Mouse (Mus musculus): ENCODE measurements around the gene Ssh1.

The Ssh1 gene

GRCm38 (mm10) chr5:113966452-113967150, 27.1 kb downstream of the Ssh1 start:
- DNase-seq (ENCODE audit: low spot score in 2 of 2): no peak

- no peak for DNase-seq (ENCODE audit: low spot score in 2 of 2)
Observed at GRCm38 (mm10) chr5:113965659-113966185, 28.0 kb downstream of the Ssh1 start.

GRCm38 (mm10) chr5:113964972-113965371, 28.7 kb downstream of the Ssh1 start:
- no peak for DNase-seq (ENCODE audit: low spot score in 2 of 2)

GRCm38 (mm10) chr5:113961776-113962175, 31.9 kb downstream of the Ssh1 start:
- DNase-seq (ENCODE audit: low spot score in 2 of 2): no peak

- no peak for DNase-seq (ENCODE audit: low spot score in 2 of 2)
Observed at GRCm38 (mm10) chr5:113960416-113960815, 33.3 kb downstream of the Ssh1 start.

- DNase-seq (ENCODE audit: low spot score in 2 of 2): no peak
Observed at GRCm38 (mm10) chr5:113959039-113959438, 34.7 kb downstream of the Ssh1 start.

- peak; percentile 73 to 88 for DNase-seq (ENCODE audit: low spot score in 2 of 2)
Observed at GRCm38 (mm10) chr5:113956510-113956909, 37.2 kb downstream of the Ssh1 start.

GRCm38 (mm10) chr5:113955691-113956090, 38.0 kb downstream of the Ssh1 start:
- no peak for DNase-seq (ENCODE audit: low spot score in 2 of 2)

- DNase-seq (ENCODE audit: low spot score in 2 of 2): no peak
Observed at GRCm38 (mm10) chr5:113955281-113955680, 38.4 kb downstream of the Ssh1 start.

GRCm38 (mm10) chr5:113954421-113954820, 39.3 kb downstream of the Ssh1 start:
- peak; percentile 86 to 91 for DNase-seq (ENCODE audit: low spot score in 2 of 2)

- DNase-seq (ENCODE audit: low spot score in 2 of 2): no peak
Observed at GRCm38 (mm10) chr5:113952519-113952918, 41.2 kb downstream of the Ssh1 start.

- DNase-seq (ENCODE audit: low spot score in 2 of 2): no peak
Observed at GRCm38 (mm10) chr5:113951693-113952071, 42.0 kb downstream of the Ssh1 start.

- DNase-seq (ENCODE audit: low spot score in 2 of 2): no peak
Observed at GRCm38 (mm10) chr5:113950786-113951692, 42.7 kb downstream of the Ssh1 start.

- DNase-seq (ENCODE audit: low spot score in 2 of 2): no peak
Observed at GRCm38 (mm10) chr5:113950133-113950532, 43.6 kb downstream of the Ssh1 start.

- no peak for DNase-seq (ENCODE audit: low spot score in 2 of 2)
Observed at GRCm38 (mm10) chr5:113947280-113947679, 46.4 kb downstream of the Ssh1 start.

GRCm38 (mm10) chr5:113945126-113945525, 48.6 kb downstream of the Ssh1 start:
- no peak for DNase-seq (ENCODE audit: low spot score in 2 of 2)

- no peak for DNase-seq (ENCODE audit: low spot score in 2 of 2)
Observed at GRCm38 (mm10) chr5:113943328-113943727, 50.4 kb downstream of the Ssh1 start.

- no peak for DNase-seq (ENCODE audit: low spot score in 2 of 2)
Observed at GRCm38 (mm10) chr5:113942580-113942979, 51.1 kb downstream of the Ssh1 start.

GRCm38 (mm10) chr5:113939263-113939900, 54.3 kb downstream of the Ssh1 start:
- no peak for DNase-seq (ENCODE audit: low spot score in 2 of 2)

GRCm38 (mm10) chr5:113937650-113938049, 56.0 kb downstream of the Ssh1 start:
- no peak for DNase-seq (ENCODE audit: low spot score in 2 of 2)

GRCm38 (mm10) chr5:113933889-113934288, 59.8 kb downstream of the Ssh1 start:
- no peak for DNase-seq (ENCODE audit: low spot score in 2 of 2)

GRCm38 (mm10) chr5:113933480-113933879, 60.2 kb downstream of the Ssh1 start:
- DNase-seq (ENCODE audit: low spot score in 2 of 2): no peak
